Mouse (Mus musculus) v-Abl transformed pro-B cells (cell line): ENCODE measurements at regions not wholly inside any gene's neighbourhood (a gene's known extent, or its start where the extent isn't known, plus 50 kb on each side); places are given as distances from the start of the nearest gene placed in this dataset.

Experiments used
- in situ Hi-C, 2 experiments: fragments of 400-800 bp; cut with MboI; formaldehyde crosslinking; loops; one replicate each; pipeline ENCODE4 v1.15.1; 2025; ENCODE audit not compliant: unreplicated experiment in 2 of 2

DNA sequence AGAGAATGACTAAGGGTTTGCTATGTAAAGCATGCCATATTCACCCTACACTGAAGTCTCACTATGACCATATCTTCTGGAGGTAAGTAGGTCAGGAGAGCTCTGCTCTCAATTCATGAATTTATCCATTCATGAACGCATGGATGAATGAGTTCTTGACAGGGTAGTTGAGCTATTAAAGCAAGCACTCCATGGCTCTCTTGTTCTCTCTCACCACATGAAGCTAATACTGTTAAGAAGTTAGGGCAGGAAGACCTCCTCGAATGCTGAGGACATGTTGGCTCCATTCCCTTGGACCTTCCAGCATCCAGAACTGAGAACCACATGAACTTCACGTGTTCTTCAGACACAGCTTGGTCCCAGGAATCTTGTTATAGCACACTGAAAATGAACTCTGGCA, 53.4 kb upstream of the Lmcd1 start:
- in situ Hi-C loops: loop anchor here in 1 of 2 experiments (25.0 kb wide), 1 partner anchor 792 kb away; no protein-coding TSS in a partner anchor

DNA sequence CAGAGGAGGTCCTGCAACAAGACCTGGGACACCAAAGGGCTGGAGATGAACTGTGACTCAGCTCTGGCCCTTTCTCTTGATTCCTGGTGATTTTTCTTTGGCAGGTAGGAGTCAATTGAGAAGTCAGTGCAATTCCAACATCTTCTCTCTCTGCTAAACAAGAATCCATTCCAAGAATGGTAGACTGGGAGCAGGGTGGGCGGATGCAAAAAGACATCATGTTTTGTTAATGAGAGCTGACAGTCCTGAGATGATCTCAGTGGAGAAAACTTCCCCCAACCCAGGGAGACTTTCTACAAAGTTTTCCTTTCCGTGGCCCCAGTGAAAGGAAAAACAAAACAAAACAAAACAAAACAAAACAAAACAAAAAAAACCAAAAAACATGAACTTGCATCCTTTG, 52.2 kb upstream of the Lmcd1 start:
- in situ Hi-C loops: loop anchor here in 1 of 2 experiments (25.0 kb wide), 1 partner anchor 791 kb away; no protein-coding TSS in a partner anchor

DNA sequence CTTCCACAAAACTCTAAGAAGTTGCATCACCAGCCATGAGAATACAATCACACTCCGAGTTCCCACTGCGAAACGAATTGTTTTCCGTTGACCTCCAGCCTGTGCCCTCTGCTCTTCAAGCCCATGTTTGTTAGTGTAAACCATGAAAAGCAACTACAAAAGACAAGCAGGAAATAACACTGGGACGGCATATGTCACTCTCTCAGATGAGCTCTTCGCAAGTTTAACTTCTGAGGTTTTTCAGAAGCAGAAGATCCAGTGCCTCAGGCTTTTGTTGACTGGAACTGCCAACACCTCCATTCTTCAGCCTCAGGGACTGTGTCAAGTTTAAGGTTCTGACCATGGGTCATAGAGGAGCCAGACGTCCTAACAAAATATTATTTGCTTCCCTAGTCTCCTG, 50.2 kb upstream of the Lmcd1 start:
- in situ Hi-C loops: loop anchor here in 1 of 2 experiments (25.0 kb wide), 1 partner anchor 789 kb away; no protein-coding TSS in a partner anchor
